Mouse (Mus musculus): ENCODE data around the gene Lrrc2. TPM values are rescaled to one million over a fixed set of nuclear protein-coding genes. Genes with fewer than 3 reads are reported as not detected.

Lrrc2 gene
- polyA plus RNA-seq, 3 experiments from 2014 or later: 0.20 to 0.42 TPM; not detected in 1

DNA sequence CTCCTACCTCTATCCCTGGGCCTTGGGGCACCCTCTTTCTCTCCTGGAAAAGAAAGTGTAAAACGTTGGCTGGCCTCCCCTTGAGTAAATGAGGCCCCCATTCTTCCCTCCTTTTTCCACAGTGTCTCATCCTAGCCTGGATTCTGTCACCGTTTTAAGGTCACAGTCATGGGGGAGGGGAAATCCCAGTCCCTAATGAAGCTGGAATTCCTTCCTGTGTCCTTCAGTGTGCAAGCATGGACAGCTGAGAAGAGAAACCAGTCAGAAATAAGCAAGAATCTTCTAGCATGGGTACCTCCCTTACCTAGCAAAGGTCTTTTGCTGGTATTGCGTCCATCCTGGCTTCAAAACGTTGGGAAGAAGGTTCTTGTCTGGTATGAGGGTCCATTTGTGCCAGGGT lies 37.8 kb downstream of the Lrrc2 start:
- no peak for ATAC-seq

DNA sequence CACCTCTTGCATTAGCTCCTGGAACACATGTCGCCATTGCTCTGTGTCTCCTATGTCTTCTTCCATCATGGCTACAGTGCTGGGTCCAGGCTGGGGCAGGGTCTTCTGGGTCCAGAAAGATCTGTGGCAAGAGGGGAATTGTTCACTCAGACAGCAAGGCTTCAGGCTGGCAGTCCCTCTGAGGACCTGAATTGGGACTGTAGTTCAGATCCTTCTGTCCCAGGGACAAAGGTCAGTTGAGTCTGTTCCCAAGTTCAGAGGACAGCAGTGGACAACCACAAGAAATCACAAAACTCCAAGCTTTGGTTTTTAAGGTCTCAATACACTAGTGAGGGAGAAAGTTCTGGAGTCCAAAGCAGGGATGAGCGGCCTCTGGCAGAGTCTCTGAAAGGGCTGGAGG lies 38.2 kb downstream of the Lrrc2 start:
- ATAC-seq: no peak

DNA sequence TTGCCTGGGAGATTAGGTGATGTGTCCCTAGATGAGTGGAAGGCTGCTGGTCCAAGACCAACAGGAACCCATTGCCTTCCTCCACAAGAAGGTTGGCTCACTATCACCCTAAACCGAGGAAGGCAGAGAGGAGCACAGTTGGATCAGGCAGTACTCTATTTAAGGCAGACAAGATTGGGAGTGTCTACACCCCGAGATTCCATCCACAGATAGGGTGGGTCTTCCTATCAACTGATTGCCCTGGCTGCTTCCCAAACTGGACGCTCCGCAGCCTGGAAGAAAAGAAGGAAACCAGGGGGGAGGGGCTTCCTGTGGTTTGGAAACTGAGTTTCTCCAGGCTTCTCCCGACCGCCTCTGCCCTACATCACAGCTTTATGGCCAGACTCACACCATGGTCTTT lies 38.9 kb downstream of the Lrrc2 start, which contains the start of gene Rtp3:
Rtp3 (minus strand) TSS at position 380 of the 400 bp plus-strand sequence.
- ATAC-seq: no peak

DNA sequence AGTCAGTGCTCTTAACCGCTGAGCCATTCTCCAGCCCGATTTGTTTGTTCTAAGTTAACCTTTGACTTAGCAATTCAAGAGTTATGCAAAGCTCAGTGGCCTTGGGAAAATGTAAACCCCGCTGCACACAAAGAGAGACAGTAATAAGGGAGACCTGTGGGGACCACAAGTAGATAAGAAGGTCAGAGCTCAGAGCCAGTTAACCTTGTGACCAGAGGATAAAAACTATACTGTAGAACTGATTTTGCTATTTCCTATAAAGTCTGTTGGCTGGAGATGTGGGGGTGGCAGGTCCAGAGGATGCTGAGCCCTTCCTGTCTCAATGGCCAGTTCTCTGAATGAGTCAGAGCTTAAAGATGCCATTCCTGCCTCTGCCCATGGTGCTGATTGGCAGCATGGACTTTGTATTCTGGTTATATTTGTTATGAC lies 42.0 kb downstream of the Lrrc2 start:
- no peak for ATAC-seq

DNA sequence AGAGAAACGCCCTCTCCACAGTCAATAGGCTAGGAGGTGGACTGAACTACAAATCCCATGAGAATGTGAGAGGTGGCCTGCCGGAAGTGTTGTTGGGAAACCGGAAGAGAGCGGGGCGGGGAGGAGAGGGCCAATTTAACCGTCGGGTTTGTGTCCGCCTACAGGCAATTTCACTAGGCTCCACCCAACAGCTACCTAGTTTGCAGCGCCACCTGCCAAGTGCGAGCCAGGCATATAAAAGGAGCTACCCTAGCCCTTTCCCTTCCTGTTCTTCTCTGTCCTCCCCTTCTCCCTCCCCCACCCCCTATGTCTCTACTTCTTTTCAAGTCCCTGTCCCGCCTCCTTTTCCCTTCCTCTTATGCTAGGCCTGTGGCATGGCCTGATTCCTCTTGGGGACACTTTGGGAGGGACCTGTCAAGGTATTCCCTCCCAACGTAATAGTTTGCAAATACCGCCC lies 43.4 kb downstream of the Lrrc2 start:
- peak; percentile 92 for ATAC-seq

DNA sequence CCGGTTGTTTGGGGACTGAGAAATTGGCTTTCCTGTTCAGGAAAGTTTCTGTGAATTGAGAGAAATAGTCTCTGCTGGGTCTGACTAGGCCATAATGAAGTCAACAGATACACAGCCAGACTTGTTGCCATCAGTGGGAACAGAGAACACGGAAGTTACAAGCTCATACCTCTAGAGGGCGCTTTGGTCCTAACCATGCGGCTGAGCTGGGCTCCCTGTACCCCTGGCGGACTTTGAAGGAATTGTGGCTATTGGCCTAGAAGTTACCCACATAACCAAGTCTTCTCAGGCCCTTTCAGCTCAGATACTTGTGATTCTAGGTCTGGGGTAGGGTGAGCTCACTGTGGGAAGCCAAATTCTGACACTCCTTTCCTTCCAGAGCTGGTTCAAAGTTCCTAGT lies 45.9 kb downstream of the Lrrc2 start:
- ATAC-seq: peak; percentile 74

DNA sequence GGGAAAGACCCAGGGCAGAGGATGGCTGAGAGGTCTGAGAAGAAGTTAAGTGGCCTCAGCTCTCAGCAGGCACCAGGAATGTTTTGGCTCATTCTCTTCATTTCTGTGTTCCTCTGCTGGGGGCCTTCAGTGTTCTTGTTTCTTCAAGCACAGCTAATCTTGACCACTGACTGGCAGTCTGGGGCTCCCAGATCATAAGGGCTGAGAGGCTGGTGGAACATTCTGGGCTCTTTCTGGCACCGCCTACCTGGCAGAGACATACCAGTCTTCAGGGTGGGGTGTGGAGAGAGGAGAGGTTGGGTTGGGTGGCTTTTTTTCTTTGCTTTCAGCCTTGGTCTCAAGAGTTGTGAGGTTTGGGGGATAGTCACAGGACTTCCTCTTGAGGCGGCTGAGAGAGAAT lies 47.7 kb downstream of the Lrrc2 start:
- no peak for ATAC-seq

DNA sequence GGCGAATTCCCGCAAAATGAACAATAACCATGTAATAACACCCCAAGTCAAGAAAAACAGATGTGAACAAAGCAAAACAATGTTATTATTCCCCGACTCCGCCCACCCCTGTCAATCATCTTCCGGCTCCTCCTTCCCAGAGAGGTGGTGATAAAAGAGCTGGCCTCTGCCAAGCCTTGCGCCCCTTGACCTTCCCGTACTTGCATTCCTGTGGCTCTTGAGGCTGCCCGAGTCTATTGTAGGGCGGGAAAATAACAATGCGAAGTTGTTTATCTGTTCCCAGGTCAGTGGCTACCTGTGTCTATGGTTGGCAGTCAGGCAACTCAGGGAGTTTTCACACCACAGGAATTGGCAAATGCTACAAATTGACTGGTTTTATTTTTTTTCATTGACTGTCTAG lies 48.5 kb downstream of the Lrrc2 start:
- no peak for ATAC-seq

DNA sequence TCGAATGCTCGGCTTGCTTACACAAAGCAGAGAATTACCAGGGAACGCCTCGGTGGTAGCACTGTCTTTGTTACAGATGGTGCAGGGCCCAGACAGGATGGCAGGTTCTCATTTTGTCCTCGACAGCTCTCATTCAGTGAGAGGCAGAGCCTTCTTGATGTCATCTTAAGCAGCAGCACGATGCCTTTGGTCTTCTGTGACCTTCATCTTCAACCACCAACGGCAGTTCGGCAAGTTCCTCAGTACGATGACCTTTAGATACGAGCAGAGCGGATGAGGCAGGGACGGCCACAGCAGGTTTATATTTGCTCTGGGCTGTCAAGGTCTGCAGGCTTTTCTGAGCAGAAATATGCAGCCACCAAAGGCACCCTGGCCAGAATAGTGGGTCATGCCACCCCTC lies 50.3 kb downstream of the Lrrc2 start:
- no peak for ATAC-seq

DNA sequence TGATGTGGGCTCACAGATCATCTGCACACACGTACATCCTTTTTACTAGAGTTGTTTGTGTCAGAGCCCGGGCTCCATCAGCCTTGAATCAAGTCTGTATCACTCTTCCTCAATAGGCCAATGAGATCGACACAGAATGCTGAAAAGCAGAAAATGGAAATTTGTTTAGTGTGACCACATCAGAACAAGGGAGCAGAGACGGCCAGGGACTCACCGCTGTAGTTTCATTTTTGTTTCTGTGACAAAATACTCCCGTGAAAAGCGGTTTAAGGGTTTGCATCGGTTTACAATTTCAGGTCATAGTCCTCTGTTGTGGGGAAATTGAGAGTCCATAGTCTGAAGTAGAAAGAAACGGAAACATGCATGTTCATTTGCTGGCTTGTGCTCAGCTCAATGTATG lies 51.9 kb downstream of the Lrrc2 start:
- peak; percentile 78 for ATAC-seq

DNA sequence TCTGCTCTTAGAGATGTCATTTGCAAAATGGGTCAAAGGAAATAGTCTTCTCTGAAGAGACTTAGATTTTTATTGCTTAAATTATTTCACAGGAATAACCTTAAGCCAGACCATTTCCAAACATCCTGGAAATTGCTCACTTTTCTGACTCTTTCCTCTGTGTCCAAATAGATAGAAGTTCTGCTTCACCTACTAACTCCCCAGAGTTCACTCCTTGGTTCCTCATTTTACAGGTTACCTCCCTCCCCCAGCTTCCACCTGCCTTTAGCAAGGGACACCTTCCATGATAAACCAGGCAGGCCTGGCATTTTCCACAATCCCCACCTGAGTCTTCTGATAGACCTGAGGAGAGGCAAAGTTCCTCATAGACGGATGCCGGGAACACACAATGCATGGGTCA lies 55.2 kb downstream of the Lrrc2 start:
- ATAC-seq: no peak

DNA sequence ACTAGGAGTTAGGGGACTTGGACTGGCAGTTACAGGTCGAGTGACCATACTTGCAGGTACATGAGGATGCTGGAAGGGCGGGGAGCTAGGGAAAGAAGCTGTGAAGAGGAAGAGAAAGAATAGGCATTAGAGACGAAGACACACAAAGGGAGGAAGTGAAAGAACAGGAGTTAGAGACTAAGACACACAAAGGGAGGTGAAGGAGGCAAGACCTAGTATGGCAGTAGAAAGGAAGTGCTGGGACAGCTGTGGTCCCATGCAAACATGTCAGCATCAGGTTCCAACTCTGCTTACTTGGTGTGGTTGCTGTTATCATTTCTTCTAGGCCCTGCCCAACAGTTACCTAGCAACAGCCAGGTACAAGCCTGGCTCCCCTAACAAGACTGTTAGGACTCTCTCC lies 58.4 kb downstream of the Lrrc2 start:
- no peak for ATAC-seq

DNA sequence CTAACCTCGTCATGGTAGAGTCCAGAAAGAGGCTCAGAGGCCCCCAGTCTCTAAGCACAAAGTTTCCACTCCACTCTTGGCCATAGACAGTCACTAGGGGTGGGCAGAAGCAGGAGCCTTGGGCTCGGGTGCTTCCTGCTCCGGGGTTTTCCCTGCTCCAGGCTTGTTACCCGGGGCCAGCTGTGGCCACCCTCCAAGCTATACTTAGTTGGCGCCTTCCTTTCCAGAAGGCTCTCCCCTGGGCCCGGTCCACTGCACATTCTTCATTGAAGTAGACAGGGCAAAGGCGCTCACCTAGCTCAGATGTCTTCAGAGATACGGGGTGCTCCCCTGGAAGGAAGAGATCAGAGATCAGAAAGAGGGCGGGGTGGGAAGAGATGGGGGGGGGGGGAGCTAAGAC lies 60.2 kb downstream of the Lrrc2 start:
- ATAC-seq: no peak

DNA sequence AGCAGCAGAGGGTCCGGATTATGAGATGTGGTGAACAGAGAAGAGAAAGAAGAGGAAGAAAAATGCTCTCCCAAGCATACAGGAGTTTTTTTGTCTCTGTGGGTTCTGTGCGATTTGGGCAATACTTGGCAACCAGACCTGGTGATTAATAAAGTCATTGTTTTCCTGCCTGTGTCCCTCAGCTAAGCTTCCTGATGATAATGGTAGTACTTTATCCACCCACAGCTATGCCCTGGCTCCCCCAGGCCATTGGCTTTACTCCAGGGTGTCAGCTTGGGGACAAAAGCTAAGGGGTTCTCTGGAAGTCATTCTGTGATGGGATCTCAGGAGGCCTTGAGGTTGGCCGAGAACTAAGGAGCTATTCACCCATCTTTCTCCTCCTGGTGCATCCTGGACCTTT lies 60.7 kb downstream of the Lrrc2 start:
- no peak for ATAC-seq

DNA sequence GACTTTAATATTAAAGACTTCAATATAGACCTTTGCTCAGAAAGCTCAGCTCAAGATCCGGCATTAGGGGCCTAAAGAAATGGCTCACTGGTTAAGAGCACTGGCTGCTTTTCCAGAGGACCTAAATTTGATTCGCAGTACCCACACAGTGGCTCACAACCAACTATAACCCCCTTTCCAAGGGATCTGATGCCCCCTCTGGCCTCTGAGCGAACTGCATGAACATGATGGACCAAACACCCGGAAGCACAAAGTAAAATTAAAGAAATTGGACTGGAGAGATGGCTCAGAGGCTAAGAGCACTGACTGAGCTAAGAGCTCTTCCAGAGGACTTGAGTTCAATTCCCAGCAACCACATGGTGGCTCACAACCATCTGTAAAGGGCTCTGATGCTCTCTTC lies 64.3 kb downstream of the Lrrc2 start:
- no peak for ATAC-seq

DNA sequence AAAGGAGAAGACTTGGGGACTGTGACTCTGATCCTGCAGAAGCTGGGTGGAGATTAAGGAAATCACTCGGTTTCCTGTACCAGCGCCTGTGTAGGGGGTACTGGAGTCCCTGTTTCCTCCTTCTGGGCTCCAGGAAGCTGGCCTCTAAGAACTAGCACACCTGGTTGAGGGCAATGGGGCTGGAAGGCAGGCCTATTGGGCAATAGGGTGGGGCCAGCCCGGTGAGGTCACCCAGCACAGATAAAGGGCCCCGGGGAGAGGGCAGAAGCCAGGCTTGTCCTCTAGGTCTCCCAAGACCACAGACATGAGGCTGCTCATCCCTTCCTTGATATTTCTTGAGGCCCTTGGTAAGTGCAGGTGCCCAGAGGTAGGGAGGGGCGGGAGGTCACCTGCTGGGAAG lies 67.7 kb downstream of the Lrrc2 start, which contains the start of gene Ltf:
Ltf (plus strand) TSS at position 250 of the 400 bp plus-strand sequence.
- ATAC-seq: no peak

DNA sequence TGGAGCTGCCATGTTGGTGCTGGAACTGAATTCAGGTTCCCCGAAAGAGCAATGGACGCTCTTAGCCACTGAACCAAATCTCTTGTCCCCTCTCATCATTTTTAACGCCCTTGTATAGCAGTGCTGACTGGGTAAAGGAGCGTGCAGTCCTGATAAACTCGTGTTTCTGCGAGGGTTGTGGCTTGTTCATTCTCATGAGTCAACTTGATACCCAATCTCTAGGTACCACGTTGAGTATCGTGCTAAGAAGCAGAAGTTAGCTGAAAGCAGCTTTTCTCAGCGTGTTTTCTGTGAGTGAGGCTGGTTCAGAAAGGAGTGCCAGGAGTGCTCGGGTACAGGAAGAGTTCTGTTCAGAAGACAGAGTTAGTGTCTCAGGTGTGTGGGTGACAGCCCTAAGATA lies 75.4 kb downstream of the Lrrc2 start:
- no peak for ATAC-seq

Other genes starting within 250 kb of the Lrrc2 start
- not detected for gene Myl3, start 209.7 kb upstream of the Lrrc2 start, polyA plus RNA-seq (2017; shearing (Covaris generic))
- gene Pth1r, start 204.4 kb upstream of the Lrrc2 start, polyA plus RNA-seq (2017; shearing (Covaris generic)): not detected
- not detected for gene Prss42, start 153.4 kb upstream of the Lrrc2 start, polyA plus RNA-seq (2017; shearing (Covaris generic))
- gene Prss44, start 137.6 kb upstream of the Lrrc2 start, polyA plus RNA-seq (2017; shearing (Covaris generic)): not detected
- not detected for gene Prss43, start 124.9 kb upstream of the Lrrc2 start, polyA plus RNA-seq (2017; shearing (Covaris generic))
- not detected for gene Prss45, start 117.0 kb upstream of the Lrrc2 start, polyA plus RNA-seq (2017; shearing (Covaris generic))
- gene Prss46, start 107.0 kb upstream of the Lrrc2 start, polyA plus RNA-seq (2017; shearing (Covaris generic)): not detected
- gene Prss50, start 93.6 kb upstream of the Lrrc2 start, polyA plus RNA-seq (2017; shearing (Covaris generic)): not detected
- gene Als2cl, start 71.7 kb upstream of the Lrrc2 start, polyA plus RNA-seq (2017; shearing (Covaris generic)): 10 to 100 TPM in 2 of 3 experiments, 1 to 10 TPM in 1; 2.5 to 16.8 (median 15.8) TPM
- 1 to 10 TPM in 2 of 3 experiments, under 1 TPM in 1; 0.73 to 4.1 (median 2.9) TPM for gene Tmie, start 71.4 kb upstream of the Lrrc2 start, polyA plus RNA-seq (2017; shearing (Covaris generic))
- not detected for gene Fam240a, start 34.7 kb upstream of the Lrrc2 start, polyA plus RNA-seq (2017; shearing (Covaris generic))
- gene Tdgf1, start 5.4 kb upstream of the Lrrc2 start, polyA plus RNA-seq (2017; shearing (Covaris generic)): 1 to 10 TPM in 2 of 3 experiments, under 1 TPM in 1; 0.73 to 2.6 (median 2.5) TPM
- not detected for gene Rtp3, start 39.0 kb downstream of the Lrrc2 start, polyA plus RNA-seq (2017; shearing (Covaris generic))
- gene Ltf, start 67.7 kb downstream of the Lrrc2 start, polyA plus RNA-seq (2017; shearing (Covaris generic)): 1 to 10 TPM in 1 of 3 experiments, not detected in 2; 2.5 TPM
- 10 to 100 TPM; 15.0 to 18.1 (median 17.3) TPM for gene Ccrl2, start 106.0 kb downstream of the Lrrc2 start, polyA plus RNA-seq (2017; shearing (Covaris generic))
- 10 to 100 TPM in 2 of 3 experiments, 1 to 10 TPM in 1; 8.4 to 17.2 (median 17.0) TPM for gene Lrrfip2, start 166.0 kb downstream of the Lrrc2 start, polyA plus RNA-seq (2017; shearing (Covaris generic))